Mouse (Mus musculus): Measurements from ENCODE around the gene Nup210l. TPM values are rescaled to one million over a fixed set of nuclear protein-coding genes. Genes with fewer than 3 reads are reported as not detected.
"Not testable (repeated sequence)": the region's sequence is repeated elsewhere in the genome, so short reads cannot be mapped to it uniquely, and the experiment has no call there.

The Nup210l gene
- polyA plus RNA-seq, 1 experiment from 2014 or later, result 0.36 TPM

GRCm38 (mm10) chr3:90247960-90248745 is 144.2 kb downstream of the Nup210l start, which contains the start of gene Slc39a1:
Gene Slc39a1, plus strand, starts transcription at chr3:90248172.
- ATAC-seq (ENCODE audit: low FRiP score, low TSS enrichment), result peak; percentile 96
- no peaks in the 10 kb centered on the region for H3K27me3 ChIP-seq (ENCODE audit: insufficient read depth, low read length)
- peaks cover 26% of the 10 kb centered on the region for H3K4me1 ChIP-seq (ENCODE audit: insufficient read depth, low read length)
- H3K4me3 ChIP-seq (ENCODE audit: low read length), result peak within 1 kb of the TSS; percentile 90
- peak within 1 kb of the TSS; percentile 82 for H3K9ac ChIP-seq (replicated peaks; ENCODE audit: low read length)
- peak within 1 kb of the TSS; percentile 97 for H3K27ac ChIP-seq (ENCODE audit: low read length)
- no peaks in the 10 kb centered on the region for H3K9me3 ChIP-seq (ENCODE audit: low read length)
- under 1% methylated on average over 36 of the region's 44 CpGs for WGBS
- peak within 1 kb of the TSS; percentile 96 for H3K4me2 ChIP-seq (replicated peaks; ENCODE audit: low read depth, low read length)
- peaks cover 20% of the 10 kb centered on the region for H3K36me3 ChIP-seq (ENCODE audit: insufficient read depth, low read length)

DNA sequence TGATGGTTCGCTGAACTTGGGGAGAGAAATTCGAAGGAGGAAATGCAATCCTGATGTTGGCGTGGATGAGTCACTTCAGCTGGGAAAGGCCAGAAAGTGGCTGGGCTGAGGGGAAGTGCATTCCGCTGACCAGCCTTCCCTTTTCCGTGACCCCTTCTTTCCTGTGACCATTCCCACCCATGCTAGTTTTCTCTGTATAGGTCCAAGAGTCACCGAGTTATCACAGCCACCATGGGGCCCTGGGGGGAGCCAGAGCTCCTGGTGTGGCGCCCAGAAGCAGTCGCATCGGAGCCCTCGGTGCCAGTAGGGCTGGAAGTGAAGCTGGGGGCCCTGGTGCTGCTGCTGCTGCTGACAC is 144.8 kb downstream of the Nup210l start:
- H3K4me3 ChIP-seq (ENCODE audit: low read length), result peak overlapping the region; percentile 90
- H3K4me1 ChIP-seq (ENCODE audit: insufficient read depth, low read length), result peaks cover 23% of the 10 kb centered on the region
- H3K4me2 ChIP-seq (replicated peaks; ENCODE audit: low read depth, low read length), result peak overlapping the region; percentile 96
- 2% methylated on average over 10 of the region's 10 CpGs for WGBS
- peaks cover 20% of the 10 kb centered on the region for H3K36me3 ChIP-seq (ENCODE audit: insufficient read depth, low read length)
- peak overlapping the region; percentile 97 for H3K27ac ChIP-seq (ENCODE audit: low read length)
- ATAC-seq (ENCODE audit: low FRiP score, low TSS enrichment), result peak; percentile 7; the same call in 1 of the 2 replicates
- peak overlapping the region; percentile 82 for H3K9ac ChIP-seq (replicated peaks; ENCODE audit: low read length)
- H3K27me3 ChIP-seq (ENCODE audit: insufficient read depth, low read length), result no peaks in the 10 kb centered on the region
- no peaks in the 10 kb centered on the region for H3K9me3 ChIP-seq (ENCODE audit: low read length)

DNA sequence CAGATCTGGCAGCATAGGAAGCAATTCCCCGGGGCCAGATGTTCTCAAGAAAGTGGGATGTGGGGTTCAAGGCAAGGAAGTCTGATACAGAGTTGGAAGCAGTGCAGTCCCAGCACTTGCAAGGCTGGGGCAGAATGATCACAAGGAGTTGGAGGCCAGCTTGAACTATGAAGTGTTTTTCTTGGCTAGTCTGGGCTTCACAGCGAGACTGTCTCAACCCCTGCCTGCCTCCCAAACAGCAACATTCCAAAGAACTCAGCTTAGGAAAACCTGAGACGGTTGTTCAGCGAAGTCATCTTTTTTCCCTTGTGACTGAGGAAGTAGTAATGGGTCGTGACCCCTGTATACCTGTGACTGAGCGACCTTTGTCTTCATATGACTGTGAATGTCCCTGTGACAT is 146.9 kb downstream of the Nup210l start:
- no peak overlapping the region for H3K4me2 ChIP-seq (replicated peaks; ENCODE audit: low read depth, low read length)
- 66% methylated on average over 6 of the region's 6 CpGs for WGBS
- no peak overlapping the region for H3K27ac ChIP-seq (ENCODE audit: low read length)
- H3K27me3 ChIP-seq (ENCODE audit: insufficient read depth, low read length), result no peaks in the 10 kb centered on the region
- H3K4me3 ChIP-seq (ENCODE audit: low read length), result no peak overlapping the region
- H3K9me3 ChIP-seq (ENCODE audit: low read length), result no peaks in the 10 kb centered on the region
- H3K36me3 ChIP-seq (ENCODE audit: insufficient read depth, low read length), result peaks cover 20% of the 10 kb centered on the region
- no peak for ATAC-seq (ENCODE audit: low FRiP score, low TSS enrichment)
- H3K9ac ChIP-seq (replicated peaks; ENCODE audit: low read length), result 0 out of 2 replicates have a peak overlapping the region, but pooled peaks have one; percentile 25
- peaks cover 29% of the 10 kb centered on the region for H3K4me1 ChIP-seq (ENCODE audit: insufficient read depth, low read length)

- WGBS, result 92% methylated on average over 10 of the region's 12 CpGs
- H3K4me2 ChIP-seq (replicated peaks; ENCODE audit: low read depth, low read length); H3K27ac ChIP-seq (ENCODE audit: low read length); ATAC-seq (ENCODE audit: low FRiP score, low TSS enrichment); H3K4me3 ChIP-seq (ENCODE audit: low read length); H3K27me3 ChIP-seq (ENCODE audit: insufficient read depth, low read length); H3K9me3 ChIP-seq (ENCODE audit: low read length); H3K9ac ChIP-seq (replicated peaks; ENCODE audit: low read length): not testable (repeated sequence)
- Histone ChIP-seq H3K4me1 (ENCODE audit: insufficient read depth, low read length) (peaks cover 32% of the 10 kb centered on the region), H3K36me3 (ENCODE audit: insufficient read depth, low read length) (peaks cover 20% of the 10 kb centered on the region)
Observed at GRCm38 (mm10) chr3:90251731-90252226, 147.8 kb downstream of the Nup210l start.

- 92% methylated on average over 2 of the region's 2 CpGs for WGBS
- not testable (repeated sequence) for H3K4me3 ChIP-seq (ENCODE audit: low read length); H3K27ac ChIP-seq (ENCODE audit: low read length); H3K4me2 ChIP-seq (replicated peaks; ENCODE audit: low read depth, low read length); H3K27me3 ChIP-seq (ENCODE audit: insufficient read depth, low read length); H3K9me3 ChIP-seq (ENCODE audit: low read length); H3K9ac ChIP-seq (replicated peaks; ENCODE audit: low read length); ATAC-seq (ENCODE audit: low FRiP score, low TSS enrichment)
- Histone ChIP-seq H3K36me3 (ENCODE audit: insufficient read depth, low read length) (peaks cover 25% of the 10 kb centered on the region), H3K4me1 (ENCODE audit: insufficient read depth, low read length) (peaks cover 30% of the 10 kb centered on the region)
Observed at GRCm38 (mm10) chr3:90252659-90253058, 148.7 kb downstream of the Nup210l start.

- peak; percentile 1; the same call in 1 of the 2 replicates for ATAC-seq (ENCODE audit: low FRiP score, low TSS enrichment)
- not testable (repeated sequence) for H3K4me2 ChIP-seq (replicated peaks; ENCODE audit: low read depth, low read length); H3K27me3 ChIP-seq (ENCODE audit: insufficient read depth, low read length); H3K9ac ChIP-seq (replicated peaks; ENCODE audit: low read length); H3K4me3 ChIP-seq (ENCODE audit: low read length); H3K27ac ChIP-seq (ENCODE audit: low read length); H3K9me3 ChIP-seq (ENCODE audit: low read length)
- Histone ChIP-seq H3K36me3 (ENCODE audit: insufficient read depth, low read length) (peaks cover 25% of the 10 kb centered on the region), H3K4me1 (ENCODE audit: insufficient read depth, low read length) (peaks cover 29% of the 10 kb centered on the region)
- WGBS, result 84% methylated on average over 1 of the region's 1 CpGs
Observed at GRCm38 (mm10) chr3:90253174-90253573, 149.2 kb downstream of the Nup210l start.

GRCm38 (mm10) chr3:90253653-90254418 is 149.9 kb downstream of the Nup210l start, which contains the start of gene Crtc2:
Gene Crtc2, plus strand, starts transcription at chr3:90254163.
- whole genome bisulfite sequencing, result 1% methylated on average over 40 of the region's 40 CpGs
- peak; percentile 99 for ATAC-seq (ENCODE audit: low FRiP score, low TSS enrichment)
- Histone ChIP-seq H3K9me3 (ENCODE audit: low read length) (no peaks in the 10 kb centered on the region), H3K27ac (ENCODE audit: low read length) (peak within 1 kb of the TSS; percentile 90), H3K4me2 (replicated peaks; ENCODE audit: low read depth, low read length) (peak within 1 kb of the TSS; percentile 84), H3K4me3 (ENCODE audit: low read length) (peak within 1 kb of the TSS; percentile 87), H3K36me3 (ENCODE audit: insufficient read depth, low read length) (peaks cover 30% of the 10 kb centered on the region), H3K4me1 (ENCODE audit: insufficient read depth, low read length) (peaks cover 24% of the 10 kb centered on the region), H3K9ac (replicated peaks; ENCODE audit: low read length) (peak within 1 kb of the TSS; percentile 95), H3K27me3 (ENCODE audit: insufficient read depth, low read length) (no peaks in the 10 kb centered on the region)

DNA sequence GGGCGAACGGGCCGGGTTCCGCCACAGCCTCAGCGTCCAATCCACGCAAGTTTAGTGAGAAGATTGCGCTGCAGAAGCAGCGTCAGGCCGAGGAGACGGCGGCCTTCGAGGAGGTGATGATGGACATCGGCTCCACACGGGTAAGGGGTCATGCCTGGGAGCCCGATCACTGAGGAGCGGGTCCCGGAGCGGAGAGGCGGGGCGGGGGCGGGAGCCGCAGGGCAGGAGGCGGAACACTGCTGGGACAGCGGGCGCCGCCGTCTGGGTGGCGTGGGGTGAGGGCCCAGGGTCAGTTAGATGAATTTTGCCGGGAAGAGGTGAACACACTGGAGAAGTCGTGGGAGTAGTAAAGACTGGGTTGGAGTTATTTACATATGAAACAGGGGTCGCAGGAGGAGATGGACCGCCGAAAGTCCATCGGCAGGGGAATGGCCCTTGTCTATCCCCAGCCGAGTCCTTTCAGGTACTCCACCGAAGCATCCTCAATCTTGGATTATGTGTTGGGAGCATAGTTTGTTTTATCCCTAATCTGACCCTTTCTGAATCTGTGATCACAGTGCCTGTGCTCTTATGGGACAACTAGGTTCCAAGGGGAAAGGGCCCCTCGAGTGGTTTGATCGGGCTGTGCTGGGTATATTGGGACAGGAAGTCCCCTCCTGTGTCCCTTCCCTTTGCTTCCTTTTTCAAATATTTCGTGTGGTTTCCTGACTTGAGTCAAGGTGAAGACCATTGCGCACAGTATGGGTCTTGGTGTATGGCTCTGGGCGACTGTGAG is 150.7 kb downstream of the Nup210l start:
- peaks cover 17% of the 10 kb centered on the region for H3K4me1 ChIP-seq (ENCODE audit: insufficient read depth, low read length)
- no peaks in the 10 kb centered on the region for H3K9me3 ChIP-seq (ENCODE audit: low read length)
- no peaks in the 10 kb centered on the region for H3K27me3 ChIP-seq (ENCODE audit: insufficient read depth, low read length)
- under 1% methylated on average over 41 of the region's 41 CpGs for WGBS
- peak overlapping the region; percentile 95 for H3K9ac ChIP-seq (replicated peaks; ENCODE audit: low read length)
- peak overlapping the region; percentile 87 for H3K4me3 ChIP-seq (ENCODE audit: low read length)
- peak overlapping the region; percentile 84 for H3K4me2 ChIP-seq (replicated peaks; ENCODE audit: low read depth, low read length)
- peaks cover 34% of the 10 kb centered on the region for H3K36me3 ChIP-seq (ENCODE audit: insufficient read depth, low read length)
- H3K27ac ChIP-seq (ENCODE audit: low read length), result peak overlapping the region; percentile 90
- peak; percentile 80 for ATAC-seq (ENCODE audit: low FRiP score, low TSS enrichment)

- no peaks in the 10 kb centered on the region for H3K27me3 ChIP-seq (ENCODE audit: insufficient read depth, low read length)
- H3K4me3 ChIP-seq (ENCODE audit: low read length), result peak overlapping the region; percentile 87
- peaks cover 39% of the 10 kb centered on the region for H3K36me3 ChIP-seq (ENCODE audit: insufficient read depth, low read length)
- peak overlapping the region; percentile 90 for H3K27ac ChIP-seq (ENCODE audit: low read length)
- no peaks in the 10 kb centered on the region for H3K9me3 ChIP-seq (ENCODE audit: low read length)
- 8% methylated on average over 2 of the region's 2 CpGs for WGBS
- H3K4me1 ChIP-seq (ENCODE audit: insufficient read depth, low read length), result peaks cover 17% of the 10 kb centered on the region
- peak overlapping the region; percentile 84 for H3K4me2 ChIP-seq (replicated peaks; ENCODE audit: low read depth, low read length)
- no peak for ATAC-seq (ENCODE audit: low FRiP score, low TSS enrichment)
- H3K9ac ChIP-seq (replicated peaks; ENCODE audit: low read length), result peak overlapping the region; percentile 95
Observed at GRCm38 (mm10) chr3:90255194-90255565, 151.2 kb downstream of the Nup210l start.

All from kidney, embryonic 16.5 days (tissue).